Mouse (Mus musculus): ENCODE measurements at regions not wholly inside any gene's neighbourhood (a gene's known extent, or its start where the extent isn't known, plus 50 kb on each side); places are given as distances from the start of the nearest gene placed in this dataset.
A peak's percentile ranks its signal among the peaks of the same experiment; 100 is the strongest.

DNA sequence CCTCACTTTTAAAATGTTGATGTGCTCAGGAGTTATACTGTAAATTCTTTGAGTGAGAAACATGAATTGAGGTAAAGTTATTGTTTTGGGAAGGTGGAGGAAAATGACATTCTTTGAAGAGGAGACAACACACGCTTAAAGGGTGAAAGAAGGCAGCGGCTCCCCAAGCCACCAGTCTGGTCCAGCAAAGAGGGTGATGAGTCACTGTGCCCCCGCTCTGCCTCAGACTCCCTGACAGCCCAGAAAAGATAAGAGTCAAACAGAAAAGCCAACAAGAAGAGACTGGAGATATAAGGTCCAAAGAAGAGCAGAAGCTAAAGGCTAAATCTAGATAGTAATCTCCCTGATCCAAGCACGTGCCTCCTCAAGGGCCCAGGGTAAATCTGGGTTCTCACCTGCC, 288.1 kb upstream of the Irx4 start:
- no peak overlapping the region for H3K4me3 ChIP-seq (replicated peaks)

GRCm38 (mm10) chr13:72972894-72973293, 287.4 kb upstream of the Irx4 start:
- H3K27ac ChIP-seq = no peak overlapping the region
- no peaks in the 10 kb centered on the region for H3K4me1 ChIP-seq
- H3K9me3 ChIP-seq = no peaks in the 10 kb centered on the region
- WGBS = 26% methylated on average over 1 of the region's 1 CpGs
- no peak overlapping the region for H3K4me2 ChIP-seq
- ATAC-seq (ENCODE audit: insufficient read depth, low FRiP score, low read depth) = no peak
- no peak overlapping the region for H3K4me3 ChIP-seq (replicated peaks)
- H3K27me3 ChIP-seq (replicated peaks) = no peaks in the 10 kb centered on the region
- H3K9ac ChIP-seq = no peak overlapping the region
- no peaks in the 10 kb centered on the region for H3K36me3 ChIP-seq

More for the DNA sequence above, 288.1 kb upstream of the Irx4 start:
- WGBS = 82% methylated on average over 4 of the region's 4 CpGs
- Histone ChIP-seq H3K4me2 (no peak overlapping the region), H3K9ac (no peak overlapping the region), H3K4me1 (no peaks in the 10 kb centered on the region), H3K27ac (no peak overlapping the region), H3K27me3 (replicated peaks) (no peaks in the 10 kb centered on the region), H3K36me3 (no peaks in the 10 kb centered on the region), H3K9me3 (no peaks in the 10 kb centered on the region)
- ATAC-seq (ENCODE audit: insufficient read depth, low FRiP score, low read depth) = no peak

DNA sequence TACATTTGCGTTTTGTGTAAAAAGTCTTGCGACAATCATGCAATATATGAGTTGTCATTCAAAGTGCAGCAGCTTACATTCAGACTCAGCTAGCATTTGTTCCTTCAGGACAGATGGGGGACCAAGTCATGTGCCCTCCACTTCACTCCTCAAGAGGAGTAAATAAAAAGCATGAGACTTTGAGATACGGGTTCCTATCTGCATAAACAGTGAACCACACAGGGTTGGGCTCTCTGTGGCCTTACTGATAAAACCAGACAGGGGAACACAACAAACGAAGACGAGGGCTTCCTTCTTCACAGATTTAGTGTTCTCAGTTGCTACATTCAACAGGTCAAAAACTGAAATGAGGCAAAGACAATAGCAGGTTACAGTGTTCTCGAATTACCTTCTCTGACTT, 283.1 kb upstream of the Irx4 start:
- Histone ChIP-seq H3K27me3 (replicated peaks) (no peaks in the 10 kb centered on the region), H3K9me3 (no peaks in the 10 kb centered on the region), H3K4me2 (no peak overlapping the region), H3K9ac (no peak overlapping the region), H3K36me3 (no peaks in the 10 kb centered on the region), H3K27ac (no peak overlapping the region), H3K4me1 (no peaks in the 10 kb centered on the region), H3K4me3 (replicated peaks) (no peak overlapping the region)
- no peak for ATAC-seq (ENCODE audit: insufficient read depth, low FRiP score, low read depth)
- 69% methylated on average over 6 of the region's 6 CpGs for WGBS

GRCm38 (mm10) chr13:72977971-72978370, 282.3 kb upstream of the Irx4 start:
- ATAC-seq (ENCODE audit: insufficient read depth, low FRiP score, low read depth) = no peak
- no peak overlapping the region for H3K4me3 ChIP-seq (replicated peaks)
- H3K27ac ChIP-seq = no peak overlapping the region
- no peak overlapping the region for H3K4me2 ChIP-seq
- no peaks in the 10 kb centered on the region for H3K36me3 ChIP-seq
- H3K9ac ChIP-seq = no peak overlapping the region
- no peaks in the 10 kb centered on the region for H3K27me3 ChIP-seq (replicated peaks)
- 66% methylated on average over 3 of the region's 3 CpGs for WGBS
- no peaks in the 10 kb centered on the region for H3K4me1 ChIP-seq
- H3K9me3 ChIP-seq = no peaks in the 10 kb centered on the region

- Histone ChIP-seq H3K4me2 (no peak overlapping the region), H3K36me3 (no peaks in the 10 kb centered on the region), H3K27ac (no peak overlapping the region), H3K27me3 (replicated peaks) (no peaks in the 10 kb centered on the region), H3K9me3 (no peaks in the 10 kb centered on the region), H3K4me1 (no peaks in the 10 kb centered on the region), H3K9ac (no peak overlapping the region), H3K4me3 (replicated peaks) (no peak overlapping the region)
- ATAC-seq (ENCODE audit: insufficient read depth, low FRiP score, low read depth) = no peak
Measured at GRCm38 (mm10) chr13:72978966-72979365, 281.3 kb upstream of the Irx4 start.

- ATAC-seq (ENCODE audit: insufficient read depth, low FRiP score, low read depth) = no peak
- H3K9ac ChIP-seq = no peak overlapping the region
- no peak overlapping the region for H3K27ac ChIP-seq
- H3K4me3 ChIP-seq (replicated peaks) = no peak overlapping the region
- no peak overlapping the region for H3K4me2 ChIP-seq
- H3K4me1 ChIP-seq = no peaks in the 10 kb centered on the region
- WGBS = 39% methylated on average over 17 of the region's 17 CpGs
- H3K9me3 ChIP-seq = no peaks in the 10 kb centered on the region
- H3K27me3 ChIP-seq (replicated peaks) = no peaks in the 10 kb centered on the region
- no peaks in the 10 kb centered on the region for H3K36me3 ChIP-seq
Measured at GRCm38 (mm10) chr13:72992589-72993409, 267.5 kb upstream of the Irx4 start.

DNA sequence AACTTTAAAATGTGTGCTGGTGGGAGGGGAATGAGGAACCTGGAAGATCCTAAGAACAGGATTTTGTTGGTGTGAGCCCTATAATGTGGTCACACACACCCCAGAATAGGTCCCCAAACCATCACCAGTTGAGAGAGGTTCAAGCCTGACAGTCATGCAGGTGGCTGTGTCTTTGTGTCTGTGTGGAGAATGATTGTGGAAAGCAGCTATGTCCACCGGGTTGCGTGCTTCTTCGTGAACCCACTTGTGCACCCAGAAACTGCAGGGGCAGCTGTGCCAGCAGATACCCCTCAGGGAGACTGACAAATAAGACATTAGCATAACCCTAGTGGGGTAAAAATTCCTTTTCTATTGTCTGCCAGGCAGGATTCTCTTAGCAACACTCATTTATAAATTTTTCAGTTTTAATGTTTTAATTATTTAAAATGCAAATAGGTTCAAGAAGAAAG, 266.8 kb upstream of the Irx4 start:
- H3K4me1 ChIP-seq = no peaks in the 10 kb centered on the region
- no peaks in the 10 kb centered on the region for H3K27me3 ChIP-seq (replicated peaks)
- no peaks in the 10 kb centered on the region for H3K36me3 ChIP-seq
- no peak overlapping the region for H3K9ac ChIP-seq
- H3K4me3 ChIP-seq (replicated peaks) = no peak overlapping the region
- no peak overlapping the region for H3K27ac ChIP-seq
- no peak overlapping the region for H3K4me2 ChIP-seq
- ATAC-seq (ENCODE audit: insufficient read depth, low FRiP score, low read depth) = no peak
- no peaks in the 10 kb centered on the region for H3K9me3 ChIP-seq
- WGBS = 71% methylated on average over 3 of the region's 3 CpGs

- H3K4me2 ChIP-seq = no peak overlapping the region
Measured at GRCm38 (mm10) chr13:72994538-72994937, 265.7 kb upstream of the Irx4 start.

GRCm38 (mm10) chr13:73008856-73009546, 251.3 kb upstream of the Irx4 start:
- WGBS = 42% methylated on average over 22 of the region's 22 CpGs
- Histone ChIP-seq H3K9me3 (no peaks in the 10 kb centered on the region), H3K36me3 (no peaks in the 10 kb centered on the region), H3K4me1 (no peaks in the 10 kb centered on the region), H3K27ac (no peak overlapping the region), H3K27me3 (replicated peaks) (no peaks in the 10 kb centered on the region), H3K9ac (no peak overlapping the region), H3K4me2 (peak overlapping the region; percentile 36), H3K4me3 (replicated peaks) (no peak overlapping the region)
- peak; percentile 2; the same call in 1 of the 2 replicates for ATAC-seq (ENCODE audit: insufficient read depth, low FRiP score, low read depth)

More at GRCm38 (mm10) chr13:72994538-72994937, 265.7 kb upstream of the Irx4 start:
- ATAC-seq (ENCODE audit: insufficient read depth, low FRiP score, low read depth) = no peak
- Histone ChIP-seq H3K27me3 (replicated peaks) (no peaks in the 10 kb centered on the region), H3K4me3 (replicated peaks) (no peak overlapping the region), H3K9ac (no peak overlapping the region), H3K4me1 (no peaks in the 10 kb centered on the region), H3K9me3 (no peaks in the 10 kb centered on the region), H3K27ac (no peak overlapping the region), H3K36me3 (no peaks in the 10 kb centered on the region)

DNA sequence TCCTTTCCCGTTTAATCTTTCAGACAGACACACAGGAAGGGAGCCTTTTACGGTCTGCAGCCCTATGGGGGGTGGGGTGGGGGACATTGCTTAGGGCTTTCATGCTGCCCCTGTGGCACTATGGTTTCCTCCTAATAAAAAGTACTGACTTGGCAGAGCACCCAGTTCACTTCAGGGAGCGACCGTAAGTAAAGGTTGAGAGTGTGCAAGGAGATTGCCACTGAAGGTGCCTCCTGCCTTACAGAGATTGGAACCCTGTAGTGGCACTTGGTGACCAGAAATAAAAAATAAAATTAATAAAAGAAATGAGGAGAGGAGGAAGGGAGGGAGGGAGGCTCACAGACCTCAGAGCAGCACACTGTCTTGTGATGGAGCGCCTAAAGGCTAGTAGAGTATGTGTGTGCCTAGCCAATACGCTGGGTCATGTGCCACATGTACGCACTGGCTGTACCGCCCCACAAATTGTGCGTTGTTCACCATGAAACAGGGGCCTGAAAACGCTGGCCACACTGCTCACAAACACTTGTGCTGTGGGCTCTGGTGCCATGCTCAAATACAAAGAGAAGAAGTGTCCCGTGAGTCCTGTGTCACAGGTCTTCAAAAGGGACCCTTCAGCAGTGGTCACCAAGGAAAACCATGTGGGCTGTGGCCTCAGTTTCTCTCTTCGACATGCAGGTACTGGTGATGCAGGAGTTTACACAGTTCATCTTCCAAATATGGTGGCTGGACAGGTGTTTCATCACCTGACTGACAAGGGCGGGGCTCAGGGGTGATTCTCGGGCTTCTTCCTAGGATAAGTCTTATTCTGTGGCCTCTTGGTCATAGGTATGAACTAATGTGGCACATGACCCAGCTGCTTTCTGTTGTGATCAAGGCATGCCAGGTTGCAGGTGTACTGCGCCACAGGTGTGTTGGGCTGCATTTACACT, 250.5 kb upstream of the Irx4 start:
- Histone ChIP-seq H3K9me3 (no peaks in the 10 kb centered on the region), H3K27me3 (replicated peaks) (no peaks in the 10 kb centered on the region), H3K4me2 (peak overlapping the region; percentile 36), H3K36me3 (no peaks in the 10 kb centered on the region), H3K27ac (no peak overlapping the region), H3K9ac (no peak overlapping the region), H3K4me1 (no peaks in the 10 kb centered on the region), H3K4me3 (replicated peaks) (no peak overlapping the region)
- WGBS = 79% methylated on average over 15 of the region's 15 CpGs
- no peak for ATAC-seq (ENCODE audit: insufficient read depth, low FRiP score, low read depth)

DNA sequence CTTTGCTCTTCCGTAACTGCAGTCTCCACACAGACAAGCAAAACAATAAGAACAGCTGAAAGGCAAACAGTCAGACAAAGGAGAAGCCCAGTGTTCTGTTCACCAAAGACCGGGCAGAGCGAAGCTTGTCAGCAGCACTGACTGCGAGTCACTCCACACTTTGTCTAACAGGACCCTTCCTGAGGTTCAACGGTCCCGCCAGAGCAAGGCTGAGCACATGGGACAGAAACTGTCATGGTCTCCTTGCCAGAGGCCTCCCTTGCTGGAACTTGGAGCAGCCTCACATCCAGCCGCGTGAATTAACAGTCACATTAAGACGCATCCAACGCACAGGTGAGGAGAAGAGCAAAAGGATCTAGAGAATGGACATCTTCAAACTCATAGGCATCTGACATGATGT, 241.1 kb upstream of the Irx4 start:
- H3K9me3 ChIP-seq = no peaks in the 10 kb centered on the region
- H3K4me3 ChIP-seq (replicated peaks) = no peak overlapping the region
- no peak overlapping the region for H3K9ac ChIP-seq
- no peak overlapping the region for H3K27ac ChIP-seq
- H3K36me3 ChIP-seq = no peaks in the 10 kb centered on the region
- H3K27me3 ChIP-seq (replicated peaks) = no peaks in the 10 kb centered on the region
- H3K4me1 ChIP-seq = no peaks in the 10 kb centered on the region
- H3K4me2 ChIP-seq = no peak overlapping the region
- WGBS = 85% methylated on average over 10 of the region's 10 CpGs
- ATAC-seq (ENCODE audit: insufficient read depth, low FRiP score, low read depth) = no peak

DNA sequence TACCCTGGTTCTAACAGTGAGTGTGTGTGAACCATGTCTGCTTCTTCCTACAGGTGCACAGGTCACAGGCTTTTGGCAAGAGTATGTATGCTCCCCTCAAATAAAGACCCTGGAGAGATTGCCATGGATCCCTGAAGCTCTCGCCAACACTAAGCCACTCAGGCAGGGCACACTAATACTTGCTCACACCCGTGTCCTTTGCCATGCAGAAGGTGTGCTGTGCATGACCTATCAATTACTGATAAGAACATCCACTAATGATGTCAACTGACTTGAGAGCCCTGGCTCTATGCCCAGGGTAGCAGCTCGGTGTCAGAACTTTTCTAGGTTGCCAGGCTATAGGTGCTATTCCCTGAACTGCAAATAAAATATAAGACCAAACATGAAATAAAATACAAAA, 229.1 kb upstream of the Irx4 start:
- ATAC-seq (ENCODE audit: insufficient read depth, low FRiP score, low read depth) = no peak
- H3K36me3 ChIP-seq = no peaks in the 10 kb centered on the region
- no peak overlapping the region for H3K27ac ChIP-seq
- no peaks in the 10 kb centered on the region for H3K9me3 ChIP-seq
- 49% methylated on average over 3 of the region's 3 CpGs for WGBS
- no peaks in the 10 kb centered on the region; the same call in 1 of the 2 replicates for H3K27me3 ChIP-seq (replicated peaks)
- no peak overlapping the region for H3K4me2 ChIP-seq
- no peak overlapping the region for H3K9ac ChIP-seq
- H3K4me3 ChIP-seq (replicated peaks) = no peak overlapping the region
- no peaks in the 10 kb centered on the region for H3K4me1 ChIP-seq

All from stomach, embryonic 15.5 days (tissue).